9 mouse cellular contexts compared by ENCODE assay signal in the genomic region with DNA sequence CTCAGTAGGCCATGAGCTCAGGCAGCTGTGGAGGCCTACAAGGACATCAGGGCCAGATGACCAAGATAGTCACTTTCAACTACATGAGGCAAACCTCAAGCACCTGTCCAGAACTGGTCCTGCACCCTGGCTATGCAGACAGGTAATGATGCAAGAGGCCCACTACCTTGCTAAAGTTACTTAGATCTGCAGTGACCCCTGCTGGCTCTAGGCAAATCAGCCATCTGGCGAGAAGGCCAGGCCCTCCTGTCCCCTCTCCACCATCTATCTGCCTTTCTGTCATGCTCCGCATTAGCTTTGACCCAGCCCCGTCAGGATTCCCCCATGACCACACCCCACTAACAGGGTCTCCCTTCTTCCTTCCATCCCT. TPM values are rescaled to one million over a fixed set of nuclear protein-coding genes. Genes with fewer than 3 reads are reported as not detected.
DNase-seq lines count a peak whose midpoint lies in the region; ATAC-seq lines count a peak whose summit lies in the region.
"Had no signal": no experiment of that assay in that cellular context is flagged by ENCODE, and none has a peak within 500 bp of the region (broad histone marks: within the 10 kb centered on the region; RNA-seq: fewer than 3 reads in every experiment).

No protein-coding gene starts in this region.

- no peak overlapping the region for H3K4me2 ChIP-seq in stomach, embryonic 14.5 days (replicated peaks; ENCODE audit: low read depth, low read length)
- H3K4me2 ChIP-seq in hindbrain, embryonic 11.5 days (replicated peaks; ENCODE audit: low read depth, low read length) = no peak overlapping the region

- H3K36me3 ChIP-seq in stomach, embryonic 14.5 days (ENCODE audit: control insufficient read depth, insufficient read depth, low read length) = no peaks in the 10 kb centered on the region
- no peaks in the 10 kb centered on the region for H3K36me3 ChIP-seq in hindbrain, embryonic 11.5 days (ENCODE audit: control insufficient read depth, insufficient read depth, low read length)
- H3K36me3 ChIP-seq: limb, embryonic 15.5 days had no signal

- H3K4me3 ChIP-seq in stomach, embryonic 14.5 days (ENCODE audit: low read depth, low read length) = no peak overlapping the region
- no peak overlapping the region for H3K4me3 ChIP-seq in hindbrain, embryonic 11.5 days (ENCODE audit: low read depth, low read length)

- no peaks in the 10 kb centered on the region for H3K9me3 ChIP-seq in stomach, embryonic 14.5 days (ENCODE audit: control insufficient read depth, low read depth, low read length)
- H3K9me3 ChIP-seq in hindbrain, embryonic 11.5 days (ENCODE audit: control insufficient read depth, low read length) = no peaks in the 10 kb centered on the region
- H3K9me3 ChIP-seq: limb, embryonic 15.5 days had no signal

- H3K9ac ChIP-seq in stomach, embryonic 14.5 days (replicated peaks; ENCODE audit: low read depth, low read length) = no peak overlapping the region
- H3K9ac ChIP-seq in hindbrain, embryonic 11.5 days (ENCODE audit: low read depth, low read length) = no peak overlapping the region
- H3K9ac ChIP-seq: limb, embryonic 15.5 days had no signal

- no peaks in the 10 kb centered on the region for H3K27me3 ChIP-seq in stomach, embryonic 14.5 days (ENCODE audit: control insufficient read depth, insufficient read depth, low read length)
- no peaks in the 10 kb centered on the region for H3K27me3 ChIP-seq in hindbrain, embryonic 11.5 days (ENCODE audit: control insufficient read depth, insufficient read depth, low read length)
- H3K27me3 ChIP-seq: limb, embryonic 15.5 days had no signal

- DNase-seq in embryo, embryonic 10 days (ENCODE audit: low spot score) = peak; percentile 62
- no peak for DNase-seq in embryo, embryonic 9.5 days (ENCODE audit: extremely low spot score)
- peak; percentile 82 for DNase-seq in MN1 (ENCODE audit: low spot score)
- peak; percentile 45 for DNase-seq in heart, postnatal 4 days
- DNase-seq in lung, adult 18-20 months = peak; percentile 73 to 83
- no peak for DNase-seq in gastrocnemius, adult 8-10 months (ENCODE audit: low spot score in 2 of 2)
- no peak for DNase-seq in hindbrain, embryonic 11.5 days (ENCODE audit: low spot score)

- ATAC-seq in stomach, embryonic 14.5 days (ENCODE audit: insufficient number of reproducible peaks, insufficient read depth, low FRiP score, low read depth) = no peak
- ATAC-seq in hindbrain, embryonic 11.5 days (ENCODE audit: low FRiP score) = no peak

- peaks cover 13% of the 10 kb centered on the region for H3K4me1 ChIP-seq in stomach, embryonic 14.5 days (ENCODE audit: control insufficient read depth, insufficient read depth, low read length)
- H3K4me1 ChIP-seq in hindbrain, embryonic 11.5 days (replicated peaks; ENCODE audit: control insufficient read depth, insufficient read depth, low read length) = no peaks in the 10 kb centered on the region; the same call in 1 of the 2 replicates

- H3K27ac ChIP-seq in stomach, embryonic 14.5 days (ENCODE audit: low read length) = 0 out of 2 replicates have a peak overlapping the region, but pooled peaks have one; percentile 4
- H3K27ac ChIP-seq in hindbrain, embryonic 11.5 days (ENCODE audit: low read depth, low read length) = no peak overlapping the region

- WGBS in stomach, embryonic 14.5 days = 48% methylated on average over 3 of the region's 3 CpGs
- 43% methylated on average over 3 of the region's 3 CpGs for WGBS in hindbrain, embryonic 11.5 days

RNA-seq across cellular contexts. Expression of a gene that starts 35.7 kb away (rescaled TPM):
- 100 to 1,000 TPM; 106 to 110 TPM for total RNA-seq in heart, postnatal 4 days (2021)
- 132 and 141 TPM in 2 replicates for polyA plus RNA-seq in stomach, embryonic 14.5 days (2014; fragmentation: Nextera tagmentation; extraction: Ambion mirVana)
- 10 to 100 TPM; 78.9 to 93.4 (median 89.2) TPM for total RNA-seq in gastrocnemius, adult 8-10 months (2022)
- 122 and 130 TPM in 2 replicates for polyA plus RNA-seq in hindbrain, embryonic 11.5 days (2014; fragmentation: Nextera tagmentation; extraction: Ambion mirVana)

RNA-seq across cellular contexts. Expression of a gene that starts 42.9 kb away (rescaled TPM):
- 100 to 1,000 TPM; 192 to 209 TPM for total RNA-seq in heart, postnatal 4 days (2021)
- 6.8 and 8.1 TPM in 2 replicates for polyA plus RNA-seq in stomach, embryonic 14.5 days (2014; fragmentation: Nextera tagmentation; extraction: Ambion mirVana)
- total RNA-seq in gastrocnemius, adult 8-10 months (2022) = 100 to 1,000 TPM in 3 of 4 experiments, 10 to 100 TPM in 1; 88.9 to 165 (median 110) TPM
- 2.6 and 6.2 TPM in 2 replicates for polyA plus RNA-seq in hindbrain, embryonic 11.5 days (2014; fragmentation: Nextera tagmentation; extraction: Ambion mirVana)

Comparison
In these comparisons a context has a peak if more than half of its experiments do, and no peak if none do; other contexts are left out.
1. DNase-seq: peak in embryo, embryonic 10 days (single experiment), MN1 (single experiment), heart, postnatal 4 days (single experiment) and lung, adult 18-20 months (2 of 2); none in embryo, embryonic 9.5 days (single experiment), gastrocnemius, adult 8-10 months (0 of 2) and hindbrain, embryonic 11.5 days (single experiment).